Mouse (Mus musculus): ENCODE data around the gene Bcl2l1.

DNA sequence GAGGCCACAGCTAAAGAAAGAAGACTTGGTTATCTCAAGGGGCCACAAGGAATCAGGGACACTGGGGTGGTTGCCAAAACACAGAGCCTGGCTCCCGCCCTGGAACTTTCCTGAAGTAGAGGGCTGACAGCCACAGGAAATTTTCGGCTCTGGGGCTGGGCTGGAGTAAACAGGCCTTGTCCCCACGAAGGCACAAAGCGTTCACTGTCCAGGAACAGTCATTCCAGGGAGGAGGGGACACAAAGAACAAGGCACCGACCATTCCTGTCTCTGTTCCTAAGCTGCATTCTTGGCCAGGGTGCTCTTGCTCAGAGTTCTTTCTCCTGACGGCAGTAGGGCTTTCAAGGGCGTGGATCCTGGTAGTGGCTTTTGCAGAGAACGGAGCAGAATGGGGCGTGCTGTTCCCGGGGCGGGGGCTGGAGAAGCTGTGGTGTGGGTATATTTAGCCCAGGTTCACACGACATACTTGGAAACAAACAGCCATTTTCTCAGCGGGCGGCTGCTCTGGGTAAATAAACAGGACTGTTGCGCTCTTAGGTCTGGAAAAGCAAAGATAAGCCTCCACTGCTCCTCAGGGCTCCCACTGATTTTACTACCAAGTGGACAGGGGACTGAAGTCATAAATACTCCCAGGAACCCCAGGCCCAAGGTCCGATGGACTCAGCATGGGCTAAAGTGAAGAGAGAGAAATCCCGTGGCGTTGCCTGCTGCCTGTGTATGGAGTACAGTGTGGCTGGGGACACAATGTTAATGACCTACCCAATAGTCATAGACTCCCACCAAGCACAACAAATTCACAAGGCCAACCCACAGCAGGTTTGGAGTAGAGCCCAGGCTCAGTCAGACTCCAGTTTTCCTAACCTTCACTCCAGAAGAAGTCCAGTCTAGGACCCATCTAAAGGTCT is 45.8 kb downstream of the Bcl2l1 start:
- TF ChIP-seq POLR2A (IDR thresholded peaks at IDR 0.05; ENCODE audit: borderline replicate concordance, control insufficient read depth, low read depth, low read length): no peak
- no peak for TF ChIP-seq CTCF (IDR thresholded peaks at IDR 0.05; ENCODE audit: control insufficient read depth, insufficient read depth, low read length)

All from bone marrow, adult 2 months (tissue).